Mouse (Mus musculus) hindbrain, embryonic 14.5 days (tissue): Measurements from ENCODE around the gene Lair1. TPM values are rescaled to one million over a fixed set of nuclear protein-coding genes. Genes with fewer than 3 reads are reported as not detected.
"Not testable (repeated sequence)": the region's sequence is repeated elsewhere in the genome, so short reads cannot be mapped to it uniquely, and the experiment has no call there.

Experiments
- ATAC-seq: fragments of 200-750 bp; cut with Nextera tagmentation; 2 replicates; pipeline ENCODE4 v1.8.0; 2017; ENCODE audit warnings: moderate number of reproducible peaks, mild to moderate bottlenecking, moderate TSS enrichment, moderate library complexity; ENCODE audit not compliant: low FRiP score
- DNase-seq: peaks from one replicate; pipeline ENCODE4 v3.0.0-alpha.2; 2015; ENCODE audit warnings: low spot score
- H3K27ac ChIP-seq: fragments of 300-500 bp; sonication (generic); 2 replicates; pipeline ENCODE4 v1.5.1; 2014; ENCODE audit warnings: mild to moderate bottlenecking, moderate library complexity
- H3K27me3 ChIP-seq: fragments of 300-500 bp; sonication (generic); 2 replicates; pipeline ENCODE4 v1.6.1; 2014; ENCODE audit warnings: mild to moderate bottlenecking, low read length, mixed read lengths; ENCODE audit not compliant: control insufficient read depth, insufficient read depth
- H3K36me3 ChIP-seq: fragments of 300-500 bp; sonication (generic); replicated peaks from 2 replicates; pipeline ENCODE4 v1.6.1; 2014; ENCODE audit not compliant: control insufficient read depth, insufficient read depth
- H3K4me1 ChIP-seq: fragments of 300-500 bp; sonication (generic); replicated peaks from 2 replicates; pipeline ENCODE4 v1.6.1; 2014; ENCODE audit warnings: antibody characterized with exemption, low read length, mixed read lengths; ENCODE audit not compliant: control insufficient read depth, insufficient read depth
- H3K4me2 ChIP-seq: fragments of 300-500 bp; sonication (generic); replicated peaks from 2 replicates; pipeline ENCODE4 v1.6.1; 2014; ENCODE audit warnings: mild to moderate bottlenecking, moderate library complexity
- H3K4me3 ChIP-seq: fragments of 300-500 bp; sonication (generic); replicated peaks from 2 replicates; pipeline ENCODE4 v1.5.1; 2014; ENCODE audit warnings: mild to moderate bottlenecking, low read length
- H3K9ac ChIP-seq: fragments of 300-500 bp; sonication (generic); 2 replicates; pipeline ENCODE4 v1.6.1; 2014
- H3K9me3 ChIP-seq: fragments of 300-500 bp; sonication (generic); 2 replicates; pipeline ENCODE4 v1.6.1; 2016; ENCODE audit warnings: low read length; ENCODE audit not compliant: control insufficient read depth
- WGBS: fragments of 180-500 bp; shearing (Covaris S2); extraction: QIAGEN DNeasy Blood & Tissue Kit; methylation state at CpG from one replicate; pipeline ENCODE4 v1.1.7; 2014; 5-methylcytosine and 5-hydroxymethylcytosine counted together
- polyA plus RNA-seq: library from polyadenylated mRNA; unstranded; fragments of >200 nt; fragmentation: Nextera tagmentation; extraction: Ambion mirVana; gene quantifications from 2 replicates; pipeline ENCODE4 v1.2.1, GENCODE M21; 2014

The Lair1 gene
- polyA plus RNA-seq, 1 experiment from 2014 or later = 2.8 TPM

DNA sequence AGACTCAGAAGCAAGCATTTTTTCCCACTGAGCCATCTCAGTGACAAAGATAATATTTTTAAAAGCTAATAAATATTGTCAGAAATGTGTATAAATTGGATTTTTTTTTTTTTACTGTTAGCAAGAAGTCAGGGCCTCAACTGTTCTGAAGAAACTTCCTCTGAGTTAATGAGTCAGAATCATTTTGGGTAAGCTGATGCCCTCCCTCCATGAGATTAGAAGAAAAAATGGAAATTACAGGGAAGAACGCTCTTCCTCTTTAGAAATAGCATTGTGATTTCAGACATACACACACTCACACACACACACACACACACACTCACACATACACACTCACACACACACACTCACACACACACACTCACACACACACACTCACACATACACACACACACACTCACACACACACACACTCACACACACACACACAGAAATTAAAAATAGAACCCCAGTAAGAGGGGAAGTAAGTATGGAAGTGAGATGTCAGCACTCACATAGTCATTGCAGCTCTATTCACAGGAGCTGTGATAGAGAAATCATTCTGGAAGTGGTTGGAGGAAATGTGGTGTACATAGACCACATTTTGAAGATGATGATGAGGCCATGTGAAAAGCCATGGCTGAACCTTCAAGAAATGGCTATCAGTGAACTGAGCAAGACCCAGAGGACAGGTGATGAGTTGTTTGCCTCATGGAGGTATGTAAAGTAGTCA, 866 bp upstream of the Lair1 start:
- ATAC-seq = no peak
- H3K27ac ChIP-seq = no peak overlapping the region
- no peak for DNase-seq
- H3K27me3 ChIP-seq = no peaks in the 10 kb centered on the region
- no peak overlapping the region for H3K4me2 ChIP-seq
- H3K4me3 ChIP-seq = no peak overlapping the region
- no peaks in the 10 kb centered on the region for H3K9me3 ChIP-seq
- no peaks in the 10 kb centered on the region for H3K4me1 ChIP-seq
- 96% methylated on average over 1 of the region's 1 CpGs for WGBS
- H3K9ac ChIP-seq = no peak overlapping the region
- no peaks in the 10 kb centered on the region for H3K36me3 ChIP-seq

DNA sequence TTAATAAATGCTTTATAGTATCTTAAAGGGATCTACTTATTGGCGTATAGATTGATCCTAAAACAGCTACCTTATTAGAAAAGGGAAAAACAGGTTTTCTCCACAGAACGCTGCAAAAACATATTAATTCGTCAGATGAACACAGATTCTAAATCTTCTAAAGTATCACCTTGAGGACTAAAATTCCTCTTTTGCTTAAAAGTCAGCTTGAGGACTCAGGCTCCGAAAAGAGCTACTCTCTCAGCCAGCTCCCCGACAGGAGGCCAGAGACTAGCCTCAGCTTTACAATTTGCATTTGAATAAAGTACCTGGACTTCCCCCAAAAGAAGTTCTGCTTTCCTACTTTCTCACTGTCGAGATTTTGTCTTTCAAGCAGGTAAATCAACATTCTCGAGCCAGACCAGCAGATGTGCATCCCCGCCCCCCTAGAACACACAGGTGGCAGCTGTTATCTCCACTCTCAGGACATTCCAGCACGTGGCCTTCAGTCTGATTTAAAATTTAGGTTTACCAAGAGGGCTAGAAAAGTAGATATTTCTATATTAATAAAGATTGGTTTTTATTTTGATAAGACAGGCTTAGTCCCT, 2.3 kb downstream of the Lair1 start:
- 53% methylated on average over 9 of the region's 9 CpGs for WGBS
- not testable (repeated sequence) for H3K27ac ChIP-seq, DNase-seq, H3K27me3 ChIP-seq, H3K9ac ChIP-seq, H3K9me3 ChIP-seq, ATAC-seq, H3K4me2 ChIP-seq, H3K4me1 ChIP-seq, H3K4me3 ChIP-seq, H3K36me3 ChIP-seq

DNA sequence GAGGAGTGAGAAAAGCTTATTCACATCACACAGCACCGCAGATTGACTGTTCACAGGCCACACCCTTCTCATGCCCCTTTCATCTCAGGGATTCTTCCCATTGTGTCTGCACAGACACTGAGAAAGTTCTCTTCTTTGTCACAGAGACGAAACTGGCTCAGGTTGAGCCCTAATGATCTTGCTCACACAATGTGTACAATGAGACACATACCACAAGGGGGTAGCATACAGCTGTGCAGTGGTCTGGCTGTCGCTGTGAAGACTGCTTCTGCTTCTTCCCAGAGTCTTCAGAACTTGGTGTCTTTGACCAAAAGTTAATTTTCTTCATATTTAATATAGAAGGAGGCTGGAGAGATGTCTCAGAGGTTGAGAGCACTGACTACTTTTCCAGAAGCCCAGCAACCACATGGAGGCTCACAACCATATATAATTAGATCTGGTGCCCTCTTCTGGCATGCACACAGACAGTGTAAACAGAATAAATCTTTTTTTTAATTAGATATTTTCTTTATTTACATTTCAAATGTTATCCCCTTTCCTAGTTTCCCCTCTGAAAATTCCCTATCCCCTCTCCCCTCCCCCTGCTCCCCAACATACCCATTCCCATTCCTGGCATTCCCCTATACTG, 36.1 kb downstream of the Lair1 start:
- peak; percentile 42 for DNase-seq
- ATAC-seq = no peak
- H3K27me3 ChIP-seq = no peaks in the 10 kb centered on the region

DNA sequence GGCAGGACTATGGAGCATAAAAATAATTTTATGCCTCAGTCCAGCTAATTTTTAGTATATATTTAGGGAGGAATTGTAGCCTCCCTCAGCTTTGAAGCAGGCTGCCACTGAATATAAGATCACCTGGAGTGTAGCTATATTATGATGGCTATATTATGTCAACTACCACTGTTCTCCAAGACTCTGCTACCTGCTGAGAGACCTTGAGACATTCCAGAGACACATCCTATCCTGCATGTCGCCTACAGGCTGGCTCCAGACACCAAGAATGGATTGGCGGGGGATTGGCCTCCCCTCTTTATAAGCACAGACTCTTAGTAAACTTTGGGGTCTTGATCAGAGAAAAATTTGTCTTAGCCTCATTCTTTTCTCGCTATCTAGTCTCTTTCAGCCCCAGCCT, 58.4 kb downstream of the Lair1 start:
- not testable (repeated sequence) for H3K4me1 ChIP-seq, H3K4me3 ChIP-seq, H3K36me3 ChIP-seq, H3K27ac ChIP-seq, H3K4me2 ChIP-seq, DNase-seq, H3K27me3 ChIP-seq, H3K9ac ChIP-seq, H3K9me3 ChIP-seq, ATAC-seq
- WGBS = 75% methylated on average over 3 of the region's 3 CpGs

More for the DNA sequence above, 36.1 kb downstream of the Lair1 start:
- Histone ChIP-seq H3K27ac (no peak overlapping the region), H3K36me3 (no peaks in the 10 kb centered on the region), H3K4me1 (no peaks in the 10 kb centered on the region), H3K9me3 (no peaks in the 10 kb centered on the region), H3K4me2 (no peak overlapping the region), H3K4me3 (no peak overlapping the region), H3K9ac (no peak overlapping the region)
- WGBS = 22% methylated on average over 3 of the region's 3 CpGs

DNA sequence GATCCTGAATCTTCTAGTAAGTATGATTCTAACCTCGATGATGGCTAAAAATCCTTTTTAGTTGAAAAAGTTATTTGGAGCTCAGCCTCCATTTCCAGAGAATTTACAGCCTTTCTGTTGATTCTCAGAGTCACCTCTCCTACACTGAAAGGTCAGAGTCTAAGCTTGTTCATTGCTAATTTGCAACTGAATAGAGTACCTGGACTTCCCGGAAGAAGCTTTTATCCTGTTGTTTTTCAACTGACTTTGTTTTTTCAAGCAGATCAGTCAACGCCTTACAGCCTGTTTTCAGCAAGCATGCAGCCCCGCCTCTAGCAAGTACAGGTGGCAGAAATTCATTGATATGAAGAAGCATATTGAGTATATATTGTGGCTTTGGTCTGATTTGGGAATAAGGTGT, 59.0 kb downstream of the Lair1 start:
- not testable (repeated sequence) for H3K27me3 ChIP-seq, DNase-seq, H3K4me2 ChIP-seq, H3K27ac ChIP-seq, H3K4me1 ChIP-seq, H3K9ac ChIP-seq, H3K36me3 ChIP-seq, H3K9me3 ChIP-seq, H3K4me3 ChIP-seq, ATAC-seq
- WGBS = 85% methylated on average over 4 of the region's 4 CpGs

DNA sequence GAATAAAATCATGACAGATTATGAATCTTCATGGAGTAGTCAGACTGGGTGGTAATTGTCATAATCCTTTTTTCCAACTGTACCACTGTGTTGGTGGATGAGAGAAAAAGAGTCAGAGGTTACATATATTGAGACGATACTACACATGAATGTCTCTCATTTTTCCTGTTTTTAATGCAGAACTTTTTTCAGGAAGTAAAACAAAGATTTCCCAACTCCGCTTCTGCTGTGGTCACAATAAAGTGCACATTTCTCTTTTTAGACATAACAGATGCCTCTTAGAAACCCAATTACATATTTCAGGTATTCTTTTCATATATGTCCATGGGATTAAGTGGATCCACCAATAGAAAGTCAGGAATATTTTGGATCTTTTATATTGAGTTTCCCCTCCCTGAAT, 101.0 kb downstream of the Lair1 start:
- H3K27ac ChIP-seq = no peak overlapping the region
- 96% methylated on average over 2 of the region's 2 CpGs for WGBS
- H3K9ac ChIP-seq = no peak overlapping the region
- H3K4me2 ChIP-seq = no peak overlapping the region
- DNase-seq (no peak), ATAC-seq (no peak)
- H3K4me1 ChIP-seq = no peaks in the 10 kb centered on the region
- H3K4me3 ChIP-seq = no peak overlapping the region
- no peaks in the 10 kb centered on the region for H3K9me3 ChIP-seq
- no peaks in the 10 kb centered on the region for H3K27me3 ChIP-seq
- H3K36me3 ChIP-seq = no peaks in the 10 kb centered on the region

DNA sequence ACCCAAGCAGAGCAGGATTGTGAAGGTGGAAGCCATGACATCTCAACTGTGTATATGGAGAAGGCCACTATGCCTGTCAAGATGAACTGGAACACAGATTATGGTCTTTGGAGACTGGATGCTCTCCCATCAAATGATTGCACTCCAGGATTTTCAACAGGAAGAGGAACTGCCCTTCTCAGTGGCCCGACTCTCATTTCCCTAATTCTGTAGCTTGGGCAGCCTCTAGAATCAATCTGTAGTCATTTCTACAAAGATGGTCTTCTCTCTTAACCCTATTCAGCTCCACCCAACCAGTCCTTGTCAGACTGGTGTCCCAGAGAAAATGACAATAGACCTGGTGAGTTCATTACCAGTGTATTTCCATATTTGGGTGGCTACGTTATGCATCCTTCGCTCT, 105.6 kb downstream of the Lair1 start:
- Histone ChIP-seq H3K4me3 (no peak overlapping the region), H3K36me3 (no peaks in the 10 kb centered on the region), H3K27me3 (no peaks in the 10 kb centered on the region), H3K4me2 (no peak overlapping the region), H3K27ac (no peak overlapping the region), H3K9ac (no peak overlapping the region), H3K4me1 (no peaks in the 10 kb centered on the region), H3K9me3 (no peaks in the 10 kb centered on the region)
- ATAC-seq (no peak), DNase-seq (no peak)
- 88% methylated on average over 3 of the region's 3 CpGs for WGBS

Other genes starting within 250 kb of the Lair1 start
- not detected in 2 replicates for gene Gm15448, start 237.5 kb downstream of the Lair1 start, polyA plus RNA-seq
- gene Pira2, start 218.2 kb downstream of the Lair1 start, polyA plus RNA-seq = 0.13 TPM in 1 of 2 replicates, not detected in the other
- gene Gm14548, start 165.1 kb downstream of the Lair1 start, polyA plus RNA-seq = not detected in 2 replicates
- not detected in 2 replicates for gene Lilra6, start 147.7 kb downstream of the Lair1 start, polyA plus RNA-seq
- gene Ttyh1, start 56.2 kb upstream of the Lair1 start, polyA plus RNA-seq = 148 and 151 TPM in 2 replicates
- 65.3 and 66.7 TPM in 2 replicates for gene Leng8, start 73.8 kb upstream of the Lair1 start, polyA plus RNA-seq
- gene Leng9, start 87.2 kb upstream of the Lair1 start, polyA plus RNA-seq = 3.1 and 3.7 TPM in 2 replicates
- gene Cdc42ep5, start 101.7 kb upstream of the Lair1 start, polyA plus RNA-seq = 7.0 and 7.2 TPM in 2 replicates
- 0.15 TPM in 1 of 2 replicates, not detected in the other for gene Lilra5, start 174.6 kb upstream of the Lair1 start, polyA plus RNA-seq